Mouse (Mus musculus): Measurements from ENCODE around the gene Nuak2. TPM values are rescaled to one million over a fixed set of nuclear protein-coding genes. Genes with fewer than 3 reads are reported as not detected.
"Not testable (repeated sequence)": the region's sequence is repeated elsewhere in the genome, so short reads cannot be mapped to it uniquely, and the experiment has no call there.

The Nuak2 gene
- polyA plus RNA-seq, 1 experiment = 16.4 TPM

DNA sequence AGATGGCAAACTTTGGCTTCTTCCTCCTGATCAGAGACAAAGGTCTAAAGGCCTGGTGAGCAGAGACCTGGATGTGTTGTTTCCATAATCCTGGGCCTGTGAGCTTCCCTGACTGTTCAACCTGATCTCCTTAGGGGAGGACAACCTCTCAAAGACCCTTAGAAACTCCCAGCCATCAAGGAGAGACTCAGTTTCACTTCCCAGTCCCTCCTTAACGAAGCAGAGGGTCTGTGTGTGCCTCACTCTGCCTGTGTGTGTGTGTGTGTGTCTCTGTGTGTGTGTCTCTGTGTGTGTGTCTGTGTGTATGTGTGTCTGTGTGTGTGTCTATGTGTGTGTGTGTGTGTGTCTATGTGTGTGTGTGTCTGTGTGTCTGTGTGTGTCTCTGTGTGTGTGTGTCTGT lies 27.7 kb downstream of the Nuak2 start:
- Histone ChIP-seq H3K27ac (ENCODE audit: control insufficient read depth, insufficient read depth, low read depth, low read length, poor library complexity) (peak overlapping the region; percentile 16; the same call in 1 of the 2 replicates), H3K4me3 (replicated peaks; ENCODE audit: control insufficient read depth, low read depth, low read length) (peak overlapping the region; percentile 40), H3K4me1 (ENCODE audit: control insufficient read depth, insufficient read depth, low read length) (peaks cover 8% of the 10 kb centered on the region)
- WGBS = 60% methylated on average over 1 of the region's 1 CpGs
- no peak for TF ChIP-seq POLR2A (IDR thresholded peaks at IDR 0.05; ENCODE audit: borderline replicate concordance, control insufficient read depth, low read depth, low read length)
- TF ChIP-seq CTCF (IDR thresholded peaks at IDR 0.05; ENCODE audit: control insufficient read depth, insufficient read depth, low read length) = no peak

DNA sequence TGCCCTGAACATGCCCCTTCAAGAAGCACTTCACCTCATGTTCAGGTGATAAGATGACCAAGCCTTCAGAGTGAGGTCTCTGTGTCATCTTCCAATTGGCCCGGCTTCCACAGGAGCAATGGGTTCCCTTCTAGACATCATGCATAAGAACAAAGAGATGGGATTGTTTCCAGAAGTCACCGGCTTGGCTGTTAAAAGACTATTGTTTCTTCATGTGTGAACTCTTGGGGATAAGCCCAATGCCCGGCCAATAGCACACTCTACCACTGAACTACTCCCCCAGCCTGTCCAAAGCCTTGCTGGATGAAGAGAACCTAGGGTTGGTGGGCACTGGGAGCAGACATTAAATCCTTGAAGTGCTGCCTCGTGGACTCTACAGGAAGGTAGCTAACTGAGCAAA lies 29.6 kb downstream of the Nuak2 start:
- 84% methylated on average over 4 of the region's 4 CpGs for WGBS
- Histone ChIP-seq H3K27ac (ENCODE audit: control insufficient read depth, insufficient read depth, low read depth, low read length, poor library complexity) (no peak overlapping the region), H3K4me3 (replicated peaks; ENCODE audit: control insufficient read depth, low read depth, low read length) (no peak overlapping the region), H3K4me1 (ENCODE audit: control insufficient read depth, insufficient read depth, low read length) (peaks cover 8% of the 10 kb centered on the region)
- no peak for TF ChIP-seq CTCF (IDR thresholded peaks at IDR 0.05; ENCODE audit: control insufficient read depth, insufficient read depth, low read length)
- no peak for TF ChIP-seq POLR2A (IDR thresholded peaks at IDR 0.05; ENCODE audit: borderline replicate concordance, control insufficient read depth, low read depth, low read length)

DNA sequence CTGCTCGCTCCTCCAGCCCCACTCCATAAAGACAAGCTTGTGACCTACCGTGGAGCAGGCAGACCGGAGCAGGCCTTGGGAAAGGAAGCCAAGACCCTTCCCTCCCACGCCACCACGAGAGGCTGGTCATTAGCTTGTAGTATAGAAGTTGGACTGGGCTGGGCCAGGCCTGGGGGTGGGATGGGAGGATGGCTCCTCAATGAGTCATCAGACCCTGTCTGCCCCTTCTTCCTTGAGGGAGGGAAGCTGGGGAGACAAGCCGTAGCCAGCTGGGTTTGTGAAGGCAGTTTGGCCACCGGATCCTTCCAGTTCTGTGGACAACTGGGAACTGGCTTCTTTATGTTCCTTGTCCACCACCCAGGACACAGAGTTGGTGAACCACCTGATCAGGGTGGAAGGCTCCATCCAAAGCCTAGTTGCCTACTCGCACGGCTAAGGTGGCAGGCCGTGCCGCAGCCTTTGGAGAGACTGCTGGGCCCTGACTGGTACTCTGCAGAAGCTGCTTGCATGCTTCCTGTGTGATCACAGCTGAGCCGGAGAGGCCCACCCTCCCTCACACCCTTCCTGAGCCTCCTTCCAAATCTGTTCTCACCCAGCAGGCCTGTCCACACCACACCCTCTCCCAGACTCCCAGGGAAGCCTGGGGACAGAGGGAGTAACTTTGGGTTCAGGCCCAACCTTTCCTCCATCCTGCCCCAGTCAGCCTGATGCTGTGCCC lies 30.4 kb downstream of the Nuak2 start:
- Histone ChIP-seq H3K4me1 (ENCODE audit: control insufficient read depth, insufficient read depth, low read length) (peaks cover 7% of the 10 kb centered on the region), H3K4me3 (replicated peaks; ENCODE audit: control insufficient read depth, low read depth, low read length) (no peak overlapping the region), H3K27ac (ENCODE audit: control insufficient read depth, insufficient read depth, low read depth, low read length, poor library complexity) (no peak overlapping the region)
- 76% methylated on average over 12 of the region's 12 CpGs for WGBS
- TF ChIP-seq CTCF (IDR thresholded peaks at IDR 0.05; ENCODE audit: control insufficient read depth, insufficient read depth, low read length) = no peak

DNA sequence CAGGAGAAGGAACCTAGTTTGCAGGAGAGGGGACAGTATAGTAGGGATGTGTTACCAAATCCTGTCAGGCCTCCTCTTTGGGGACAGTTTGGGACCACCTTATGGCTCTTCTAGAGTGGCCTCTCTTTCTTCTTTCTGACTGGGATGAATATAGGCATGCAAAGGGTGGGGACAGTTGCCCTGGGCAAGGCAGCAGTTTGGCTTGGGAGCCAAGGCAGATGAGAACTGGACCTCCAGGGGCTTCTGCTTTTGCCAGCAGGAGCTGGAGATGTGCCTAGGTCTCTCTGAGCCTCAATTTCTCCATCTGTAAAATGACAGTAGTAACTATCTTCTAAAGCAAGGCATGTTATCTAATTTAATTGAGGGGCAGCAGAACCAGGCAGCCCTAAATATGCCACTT lies 31.0 kb downstream of the Nuak2 start:
- H3K27ac ChIP-seq (ENCODE audit: control insufficient read depth, insufficient read depth, low read depth, low read length, poor library complexity) = no peak overlapping the region
- peaks cover 5% of the 10 kb centered on the region; the same call in 1 of the 2 replicates for H3K4me1 ChIP-seq (ENCODE audit: control insufficient read depth, insufficient read depth, low read length)
- H3K4me3 ChIP-seq (replicated peaks; ENCODE audit: control insufficient read depth, low read depth, low read length) = no peak overlapping the region
- no peak for TF ChIP-seq CTCF (IDR thresholded peaks at IDR 0.05; ENCODE audit: control insufficient read depth, insufficient read depth, low read length)
- TF ChIP-seq POLR2A (IDR thresholded peaks at IDR 0.05; ENCODE audit: borderline replicate concordance, control insufficient read depth, low read depth, low read length) = no peak

DNA sequence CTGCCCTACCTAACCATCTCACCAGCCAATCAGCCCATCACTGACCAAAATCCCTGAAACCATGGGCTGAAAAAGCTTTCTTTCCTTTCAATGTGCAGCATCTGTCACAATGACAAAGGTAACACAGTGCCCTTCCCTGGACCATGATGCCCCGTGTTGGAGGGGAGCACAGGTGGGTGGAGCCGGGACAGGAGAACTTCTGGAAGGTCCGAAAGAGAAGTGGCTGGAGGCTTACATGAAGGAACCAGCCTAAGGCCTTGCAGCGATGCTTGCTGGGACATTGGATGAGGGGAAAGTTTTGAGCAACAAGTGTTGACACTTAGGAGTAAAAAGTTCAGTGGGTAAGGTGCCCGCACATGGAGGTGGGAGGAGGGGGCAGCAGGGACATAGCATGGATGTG lies 32.5 kb downstream of the Nuak2 start:
- H3K4me1 ChIP-seq (ENCODE audit: control insufficient read depth, insufficient read depth, low read length) = peaks cover 2% of the 10 kb centered on the region; the same call in 1 of the 2 replicates
- no peak overlapping the region for H3K4me3 ChIP-seq (replicated peaks; ENCODE audit: control insufficient read depth, low read depth, low read length)
- no peak overlapping the region; the same call in 1 of the 2 replicates for H3K27ac ChIP-seq (ENCODE audit: control insufficient read depth, insufficient read depth, low read depth, low read length, poor library complexity)
- TF ChIP-seq POLR2A (IDR thresholded peaks at IDR 0.05; ENCODE audit: borderline replicate concordance, control insufficient read depth, low read depth, low read length) (no peak), CTCF (IDR thresholded peaks at IDR 0.05; ENCODE audit: control insufficient read depth, insufficient read depth, low read length) (no peak)
- 80% methylated on average over 5 of the region's 5 CpGs for WGBS

DNA sequence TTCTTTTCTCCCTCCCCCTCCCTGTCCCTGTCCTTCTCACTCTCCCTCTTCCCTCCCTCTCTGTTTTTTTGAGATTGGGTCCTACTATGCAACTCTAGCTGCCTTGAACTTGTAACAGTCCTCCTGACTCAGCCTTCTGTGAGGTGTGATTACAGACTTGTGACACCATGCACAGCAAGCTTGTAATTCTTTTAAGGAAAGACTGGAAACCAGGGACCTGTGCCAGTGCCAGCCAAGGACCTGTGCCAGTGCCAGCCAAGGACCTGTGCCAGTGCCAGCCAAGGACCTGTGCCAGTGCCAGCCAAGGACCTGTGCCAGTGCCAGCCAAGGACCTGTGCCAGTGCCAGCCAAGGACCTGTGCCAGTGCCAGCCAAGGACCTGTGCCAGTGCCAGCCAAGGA lies 33.1 kb downstream of the Nuak2 start:
- H3K4me1 ChIP-seq (ENCODE audit: control insufficient read depth, insufficient read depth, low read length); H3K27ac ChIP-seq (ENCODE audit: control insufficient read depth, insufficient read depth, low read depth, low read length, poor library complexity); H3K4me3 ChIP-seq (replicated peaks; ENCODE audit: control insufficient read depth, low read depth, low read length): not testable (repeated sequence)

DNA sequence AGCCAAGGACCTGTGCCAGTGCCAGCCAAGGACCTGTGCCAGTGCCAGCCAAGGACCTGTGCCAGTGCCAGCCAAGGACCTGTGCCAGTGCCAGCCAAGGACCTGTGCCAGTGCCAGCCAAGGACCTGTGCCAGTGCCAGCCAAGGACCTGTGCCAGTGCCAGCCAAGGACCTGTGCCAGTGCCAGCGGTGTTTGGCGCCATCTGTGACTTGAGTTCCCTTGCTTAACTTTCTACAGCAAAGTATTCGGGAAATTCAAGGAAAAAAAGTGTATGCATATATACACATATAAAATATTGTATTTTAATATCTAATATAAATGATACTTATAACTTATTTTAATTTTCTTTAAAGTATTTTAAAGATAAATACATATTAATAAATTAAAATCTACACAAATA lies 33.7 kb downstream of the Nuak2 start:
- not testable (repeated sequence) for H3K4me3 ChIP-seq (replicated peaks; ENCODE audit: control insufficient read depth, low read depth, low read length); H3K4me1 ChIP-seq (ENCODE audit: control insufficient read depth, insufficient read depth, low read length); H3K27ac ChIP-seq (ENCODE audit: control insufficient read depth, insufficient read depth, low read depth, low read length, poor library complexity)
- 93% methylated on average over 3 of the region's 3 CpGs for WGBS

DNA sequence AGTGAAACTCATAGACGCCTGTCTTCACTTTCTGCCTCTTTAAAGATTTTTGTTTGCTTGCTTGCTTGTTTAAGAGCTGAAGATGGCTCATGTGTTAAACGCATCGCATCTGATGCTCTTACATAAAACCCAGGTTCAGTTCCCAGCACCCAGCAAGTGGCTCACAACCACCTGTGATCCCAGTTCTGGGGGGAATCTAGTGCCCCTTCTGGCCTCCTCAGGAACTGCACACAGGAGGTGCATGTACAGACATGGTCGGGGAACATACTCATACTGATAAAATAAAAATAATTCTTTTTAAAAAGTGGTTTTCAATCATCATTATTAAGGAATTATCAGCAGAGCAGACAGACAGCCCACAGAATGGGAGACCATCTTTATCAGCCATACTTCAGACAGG lies 35.1 kb downstream of the Nuak2 start:
- no peak for TF ChIP-seq POLR2A (IDR thresholded peaks at IDR 0.05; ENCODE audit: borderline replicate concordance, control insufficient read depth, low read depth, low read length)
- TF ChIP-seq CTCF (IDR thresholded peaks at IDR 0.05; ENCODE audit: control insufficient read depth, insufficient read depth, low read length) = no peak
- Histone ChIP-seq H3K4me1 (ENCODE audit: control insufficient read depth, insufficient read depth, low read length) (no peaks in the 10 kb centered on the region), H3K4me3 (replicated peaks; ENCODE audit: control insufficient read depth, low read depth, low read length) (no peak overlapping the region), H3K27ac (ENCODE audit: control insufficient read depth, insufficient read depth, low read depth, low read length, poor library complexity) (no peak overlapping the region)
- 94% methylated on average over 4 of the region's 4 CpGs for WGBS

DNA sequence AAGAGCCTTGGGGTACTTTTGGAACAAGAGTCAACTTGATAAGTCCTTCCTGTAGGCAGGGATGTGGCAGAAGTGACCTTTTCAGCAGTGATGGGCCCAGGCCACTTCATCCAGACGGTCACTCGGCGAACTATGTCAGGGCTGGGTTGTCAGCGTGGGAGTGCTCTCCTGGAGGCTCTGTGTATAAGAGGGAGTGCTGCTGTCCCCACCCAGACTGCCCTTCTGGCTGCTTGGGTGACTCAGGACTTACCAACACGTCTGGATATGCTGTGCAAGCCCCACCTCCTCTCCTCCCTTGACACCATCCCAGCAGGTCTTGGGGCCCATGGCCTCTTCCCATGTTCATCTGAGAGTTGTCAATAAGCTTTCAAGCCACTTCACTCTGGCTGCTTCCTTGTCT lies 37.5 kb downstream of the Nuak2 start:
- WGBS = 83% methylated on average over 5 of the region's 5 CpGs
- H3K27ac ChIP-seq (ENCODE audit: control insufficient read depth, insufficient read depth, low read depth, low read length, poor library complexity) = no peak overlapping the region
- TF ChIP-seq POLR2A (IDR thresholded peaks at IDR 0.05; ENCODE audit: borderline replicate concordance, control insufficient read depth, low read depth, low read length) (no peak), CTCF (IDR thresholded peaks at IDR 0.05; ENCODE audit: control insufficient read depth, insufficient read depth, low read length) (no peak)
- no peaks in the 10 kb centered on the region for H3K4me1 ChIP-seq (ENCODE audit: control insufficient read depth, insufficient read depth, low read length)
- no peak overlapping the region for H3K4me3 ChIP-seq (replicated peaks; ENCODE audit: control insufficient read depth, low read depth, low read length)
